Comparison of ENCODE assay signal across 27 mouse cellular contexts in the genomic region with DNA sequence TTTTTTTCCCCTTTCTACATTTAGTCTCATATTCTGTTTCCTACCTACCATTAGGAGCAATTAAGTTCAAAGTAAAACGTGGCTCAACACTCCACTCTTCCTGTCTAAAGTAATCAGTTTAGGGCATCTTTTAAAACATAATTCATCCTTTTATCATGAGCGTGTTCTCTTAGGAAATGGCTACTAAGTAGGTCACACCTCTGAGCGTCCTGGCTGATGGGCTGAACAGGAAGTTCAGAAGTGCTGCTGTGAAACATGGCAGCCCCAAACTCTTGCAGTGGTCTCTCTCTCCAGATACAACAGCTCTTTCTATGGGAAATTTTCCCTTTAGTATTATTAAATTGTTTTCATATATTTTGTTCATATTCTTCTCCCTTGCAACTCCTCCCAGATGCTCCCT.
"Had no signal": no experiment of that assay in that cellular context is flagged by ENCODE, and none has a peak within 500 bp of the region (broad histone marks: within the 10 kb centered on the region; RNA-seq: fewer than 3 reads in every experiment).

No protein-coding gene starts in this region.

- H3K4me2 ChIP-seq: heart, embryonic 11.5 days; heart, embryonic 13.5 days; heart, embryonic 15.5 days; hindbrain, embryonic 13.5 days; hindbrain, embryonic 15.5 days; intestine, embryonic 15.5 days; kidney, embryonic 15.5 days; limb, embryonic 13.5 days; limb, embryonic 15.5 days; liver, embryonic 13.5 days had no signal

- H3K27ac ChIP-seq: gastrocnemius, adult 2 months; heart, adult 2 months; heart, embryonic 13.5 days; heart, embryonic 15.5 days; hindbrain, embryonic 13.5 days; hindbrain, embryonic 15.5 days; hindbrain, postnatal 0 days; intestine, embryonic 15.5 days; kidney, embryonic 15.5 days; kidney, postnatal 0 days; limb, embryonic 13.5 days; limb, embryonic 15.5 days; liver, embryonic 13.5 days had no signal

- H3K27me3 ChIP-seq: heart, embryonic 13.5 days; heart, embryonic 15.5 days; hindbrain, embryonic 13.5 days; hindbrain, embryonic 15.5 days; intestine, embryonic 15.5 days; kidney, embryonic 15.5 days; limb, embryonic 13.5 days; limb, embryonic 15.5 days; liver, embryonic 13.5 days had no signal

- H3K36me3 ChIP-seq: heart, embryonic 13.5 days; heart, embryonic 15.5 days; hindbrain, embryonic 13.5 days; hindbrain, embryonic 15.5 days; intestine, embryonic 15.5 days; kidney, embryonic 15.5 days; limb, embryonic 13.5 days; limb, embryonic 15.5 days; liver, embryonic 13.5 days had no signal

- ATAC-seq: hindbrain, postnatal 0 days; inflammation-experienced regulatory T-cells, adult 6 months; intestine, embryonic 15.5 days had no signal

- H3K9me3 ChIP-seq: heart, embryonic 13.5 days; heart, embryonic 15.5 days; hindbrain, embryonic 13.5 days; hindbrain, embryonic 15.5 days; intestine, embryonic 15.5 days; kidney, embryonic 15.5 days; limb, embryonic 13.5 days; limb, embryonic 15.5 days; liver, embryonic 13.5 days had no signal

- DNase-seq: gastrocnemius, adult 2 months; gastrocnemius, postnatal 10 days; gastrocnemius, postnatal 25 days; heart, adult 2 months; heart, postnatal 14 days; heart, postnatal 36 days; kidney, adult 11 months; kidney, adult 2 months; kidney, adult 9 months; kidney, postnatal 14 days; kidney, postnatal 36 days; layer of hippocampus, adult 9-11 months; layer of hippocampus, postnatal 36 days; left cerebral cortex, postnatal 4 days; liver, embryonic 13.5 days had no signal

- H3K4me3 ChIP-seq: gastrocnemius, adult 2 months; heart, adult 2 months; heart, embryonic 13.5 days; heart, embryonic 15.5 days; hindbrain, embryonic 13.5 days; hindbrain, embryonic 15.5 days; intestine, embryonic 15.5 days; kidney, embryonic 15.5 days; limb, embryonic 13.5 days; limb, embryonic 15.5 days; liver, embryonic 13.5 days had no signal

- H3K4me1 ChIP-seq: hindbrain, embryonic 13.5 days; hindbrain, embryonic 15.5 days; intestine, embryonic 15.5 days; kidney, embryonic 15.5 days; limb, embryonic 13.5 days; limb, embryonic 15.5 days; liver, embryonic 13.5 days had no signal

- H3K9ac ChIP-seq: heart, embryonic 13.5 days; heart, embryonic 15.5 days; hindbrain, embryonic 13.5 days; hindbrain, embryonic 15.5 days; intestine, embryonic 15.5 days; kidney, embryonic 15.5 days; limb, embryonic 13.5 days; limb, embryonic 15.5 days; liver, embryonic 13.5 days had no signal
